Mouse (Mus musculus) lung, adult 18-20 months (tissue): Measurements from ENCODE around the gene Lefty2.
"Not testable (repeated sequence)": the region's sequence is repeated elsewhere in the genome, so short reads cannot be mapped to it uniquely, and the experiment has no call there.

Experiments used
- DNase-seq, 2 experiments: peaks; one replicate each; pipeline ENCODE4 v3.0.0; 2022; ENCODE audit warnings: mixed read lengths in 2 of 2

Gene Lefty2

DNA sequence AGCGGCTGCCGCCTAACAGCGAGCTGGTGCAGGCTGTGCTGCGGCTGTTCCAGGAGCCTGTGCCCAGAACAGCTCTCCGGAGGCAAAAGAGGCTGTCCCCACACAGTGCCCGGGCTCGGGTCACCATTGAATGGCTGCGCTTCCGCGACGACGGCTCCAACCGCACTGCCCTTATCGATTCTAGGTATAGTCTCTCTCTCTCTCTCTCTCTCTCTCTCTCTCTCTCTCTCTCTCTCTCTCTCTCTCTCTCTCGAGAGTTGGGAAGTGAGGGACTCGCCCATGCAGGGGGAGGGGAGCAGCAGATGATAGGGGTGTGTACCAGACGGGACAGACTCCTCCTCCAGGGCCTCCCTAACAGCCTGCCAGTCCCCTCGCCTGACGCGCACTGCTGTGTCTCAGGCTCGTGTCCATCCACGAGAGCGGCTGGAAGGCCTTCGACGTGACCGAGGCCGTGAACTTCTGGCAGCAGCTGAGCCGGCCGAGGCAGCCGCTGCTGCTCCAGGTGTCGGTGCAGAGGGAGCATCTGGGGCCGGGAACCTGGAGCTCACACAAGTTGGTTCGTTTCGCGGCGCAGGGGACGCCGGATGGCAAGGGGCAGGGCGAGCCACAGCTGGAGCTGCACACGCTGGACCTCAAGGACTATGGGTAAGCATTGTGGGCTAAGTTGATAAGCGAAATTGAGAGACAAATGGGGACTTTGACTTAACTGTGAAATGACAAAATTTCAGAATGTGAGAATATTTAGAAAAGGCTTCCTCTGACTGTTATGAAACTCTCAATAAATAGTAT is 43.9 kb downstream of the Lefty2 start:
- peak; percentile 66 to 73 for DNase-seq

GRCm38 (mm10) chr1:180937631-180938030 is 44.7 kb downstream of the Lefty2 start:
- not testable (repeated sequence) for DNase-seq

DNA sequence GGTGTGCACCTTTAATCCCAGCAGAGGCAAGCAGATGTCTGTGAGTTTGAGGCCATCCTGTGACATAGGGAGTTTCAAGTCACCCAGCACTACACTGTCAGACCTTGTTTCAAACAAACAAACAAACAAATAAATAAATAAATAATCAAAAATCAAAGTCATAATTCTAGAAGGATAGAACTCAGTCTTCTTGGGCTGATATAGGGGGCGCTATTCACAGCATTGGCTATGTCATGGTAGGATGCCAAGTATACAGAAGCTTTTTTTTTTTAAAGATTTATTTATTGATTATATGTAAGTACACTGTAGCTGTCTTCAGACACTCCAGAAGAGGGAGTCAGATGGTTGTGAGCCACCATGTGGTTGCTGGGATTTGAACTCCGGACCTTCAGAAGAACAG is 45.9 kb downstream of the Lefty2 start:
- DNase-seq: not testable (repeated sequence)

DNA sequence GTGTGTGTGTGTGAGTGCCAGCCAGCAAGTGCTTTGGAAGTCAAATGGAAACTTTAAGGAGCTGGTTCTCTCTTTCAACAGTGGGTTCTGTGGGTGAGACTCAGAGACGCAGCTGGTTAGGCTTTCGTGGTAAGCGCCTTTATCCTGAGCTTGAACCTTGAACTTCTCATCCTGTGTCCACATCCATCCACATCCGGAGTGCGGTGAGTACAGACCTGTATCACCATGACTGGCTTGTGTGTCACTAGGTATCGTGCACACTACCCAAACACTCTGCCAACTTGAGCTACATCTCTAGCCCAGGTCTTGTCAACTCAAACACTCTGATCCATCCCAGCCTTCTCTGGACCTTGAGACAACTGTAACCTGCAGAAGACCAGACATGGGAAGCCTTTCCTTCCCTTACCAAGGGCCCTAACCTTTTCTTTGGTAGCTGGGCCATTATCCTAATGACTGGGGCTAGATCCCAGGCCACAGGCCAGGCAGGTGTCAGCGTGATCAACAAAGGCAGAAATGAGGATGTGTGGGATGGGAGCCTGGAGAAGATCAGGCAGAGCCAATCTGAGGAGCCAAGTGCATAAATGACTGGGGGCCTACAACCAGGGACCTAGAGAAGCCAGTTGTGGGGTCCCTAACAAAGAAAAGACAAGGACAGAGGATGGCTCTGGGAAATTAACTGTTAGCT is 48.0 kb downstream of the Lefty2 start:
- no peak for DNase-seq

GRCm38 (mm10) chr1:180941726-180942125 is 48.8 kb downstream of the Lefty2 start:
- peak in 1 of 2 experiments; percentile 33 for DNase-seq

- DNase-seq: peak; percentile 90 to 91
Measured at GRCm38 (mm10) chr1:180942166-180943031, 49.5 kb downstream of the Lefty2 start, which contains the start of gene Tmem63a. Gene Tmem63a (plus strand): TSS chr1:180942344.

GRCm38 (mm10) chr1:180943032-180943644 is 50.2 kb downstream of the Lefty2 start:
- peak; percentile 34 to 37 for DNase-seq

- peak in 1 of 2 experiments; percentile 42 for DNase-seq
Measured at GRCm38 (mm10) chr1:180943896-180944295, 51.0 kb downstream of the Lefty2 start.

DNA sequence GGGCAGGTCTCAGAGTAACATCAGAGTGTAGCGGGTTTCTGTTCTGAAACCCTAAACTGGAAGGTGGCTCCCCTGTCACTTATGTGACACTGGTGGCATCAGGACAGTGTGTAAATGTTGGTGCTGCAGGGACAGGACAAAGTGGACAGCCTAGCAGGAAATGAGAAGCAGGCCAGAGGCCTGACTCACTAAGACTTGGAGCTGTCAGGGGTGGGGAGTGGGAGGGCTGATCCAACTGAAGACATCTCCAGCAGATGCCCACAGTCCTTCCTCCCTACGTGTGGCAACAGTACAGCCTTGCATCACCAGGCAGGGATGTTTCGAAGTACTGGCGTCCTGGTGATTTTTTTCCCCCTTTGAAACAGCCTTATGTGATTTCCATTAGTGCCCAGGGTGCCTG is 51.6 kb downstream of the Lefty2 start:
- DNase-seq: peak; percentile 47 to 48

DNA sequence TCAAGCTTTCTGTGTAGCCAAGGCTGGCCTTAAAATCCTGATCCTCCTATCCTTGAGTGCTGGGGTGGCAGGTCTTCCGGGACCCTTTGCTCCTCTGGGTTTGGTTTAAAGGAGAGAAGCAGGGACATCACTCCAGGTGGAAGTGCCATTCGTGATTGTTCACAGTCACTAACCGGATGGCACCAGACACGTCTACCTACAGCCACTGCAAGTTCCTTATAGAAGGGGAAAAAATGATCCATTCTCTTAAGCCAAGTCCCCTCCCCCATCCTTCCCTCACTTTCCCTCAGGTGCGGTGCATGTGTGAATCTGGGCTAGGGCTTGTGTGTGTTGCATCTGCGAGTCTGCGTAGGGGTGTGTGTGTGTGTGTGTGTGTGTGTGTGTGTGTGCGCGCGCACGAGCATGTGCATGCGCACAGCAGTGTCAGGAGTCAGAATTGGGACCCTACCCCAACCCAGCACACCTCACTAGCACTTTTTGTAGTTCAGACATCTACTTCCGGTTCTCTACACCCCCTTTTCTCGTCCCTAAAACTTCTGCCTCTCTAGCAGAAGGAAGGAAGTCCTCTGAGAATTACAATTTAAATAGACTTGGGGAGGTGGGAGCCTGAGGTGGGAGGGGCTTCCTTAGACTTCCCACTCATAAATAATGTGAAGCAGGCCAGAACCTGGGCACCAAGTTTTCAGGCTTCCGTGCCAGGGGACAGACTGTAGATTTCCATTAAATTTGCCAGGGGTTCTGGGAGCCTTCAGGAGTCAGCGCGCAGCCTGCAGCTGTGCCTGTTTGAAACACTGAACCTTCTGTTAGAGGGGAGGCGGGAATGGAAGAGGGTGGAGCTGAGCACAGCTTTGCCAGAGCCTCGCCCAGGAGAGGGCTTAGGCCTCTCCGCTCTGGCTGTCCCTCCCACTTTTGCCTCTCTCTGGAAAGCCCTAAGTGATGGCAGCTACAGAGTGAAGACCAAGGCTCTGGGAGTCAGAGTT is 52.4 kb downstream of the Lefty2 start:
- DNase-seq: peak; percentile 69 to 78

DNA sequence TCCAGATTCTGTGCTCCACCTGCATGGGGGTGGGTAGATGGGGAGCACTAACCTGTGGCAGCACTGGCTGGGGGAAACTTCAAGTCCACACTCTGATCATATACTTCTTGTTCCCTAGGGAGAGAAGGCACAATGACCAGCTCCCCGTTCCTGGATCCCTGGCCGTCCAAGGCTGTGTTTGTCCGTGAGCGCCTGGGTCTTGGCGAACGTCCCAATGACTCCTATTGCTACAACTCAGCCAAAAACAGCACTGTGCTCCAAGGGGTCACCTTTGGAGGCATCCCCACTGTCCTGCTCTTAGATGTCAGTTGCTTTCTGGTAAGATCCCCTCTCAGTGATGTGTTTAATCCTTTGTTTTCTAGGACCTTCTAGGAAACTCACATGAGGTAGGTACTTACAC is 53.5 kb downstream of the Lefty2 start:
- DNase-seq: no peak
